Mouse (Mus musculus): ENCODE measurements around the gene Mettl22. TPM values are rescaled to one million over a fixed set of nuclear protein-coding genes. Genes with fewer than 3 reads are reported as not detected.

Mettl22 gene
- polyA plus RNA-seq, 1 experiment = 28.3 TPM

GRCm38 (mm10) chr16:8529389-8529788 is 58.8 kb downstream of the Mettl22 start:
- H3K36me3 ChIP-seq (ENCODE audit: control insufficient read depth, insufficient read depth, low read length) = no peaks in the 10 kb centered on the region
- H3K4me3 ChIP-seq (ENCODE audit: control insufficient read depth, insufficient read depth, low read length) = no peak overlapping the region
- no peak overlapping the region for H3K27ac ChIP-seq (ENCODE audit: control insufficient read depth, insufficient read depth, low read length)
- H3K4me1 ChIP-seq (replicated peaks; ENCODE audit: control insufficient read depth, insufficient read depth, low read length) = peaks cover 10% of the 10 kb centered on the region
- no peak for TF ChIP-seq POLR2A (IDR thresholded peaks at IDR 0.05; ENCODE audit: control insufficient read depth, extremely low read depth, insufficient read depth, low read length, poor library complexity)
- TF ChIP-seq CTCF (IDR thresholded peaks at IDR 0.05; ENCODE audit: borderline replicate concordance, control insufficient read depth, extremely low read depth, insufficient read depth, low read length, poor library complexity) = no peak
- H3K27me3 ChIP-seq (ENCODE audit: control insufficient read depth, insufficient read depth, low read length) = no peaks in the 10 kb centered on the region
- 90% methylated on average over 1 of the region's 1 CpGs for WGBS
- DNase-seq = no peak

- no peak overlapping the region for H3K4me3 ChIP-seq (ENCODE audit: control insufficient read depth, insufficient read depth, low read length)
- H3K27ac ChIP-seq (ENCODE audit: control insufficient read depth, insufficient read depth, low read length) = no peak overlapping the region
- peak; percentile 9 for DNase-seq
- no peaks in the 10 kb centered on the region for H3K36me3 ChIP-seq (ENCODE audit: control insufficient read depth, insufficient read depth, low read length)
- 64% methylated on average over 14 of the region's 14 CpGs for WGBS
- TF ChIP-seq CTCF (IDR thresholded peaks at IDR 0.05; ENCODE audit: borderline replicate concordance, control insufficient read depth, extremely low read depth, insufficient read depth, low read length, poor library complexity) = no peak
- no peak for TF ChIP-seq POLR2A (IDR thresholded peaks at IDR 0.05; ENCODE audit: control insufficient read depth, extremely low read depth, insufficient read depth, low read length, poor library complexity)
- H3K27me3 ChIP-seq (ENCODE audit: control insufficient read depth, insufficient read depth, low read length) = no peaks in the 10 kb centered on the region
- H3K4me1 ChIP-seq (replicated peaks; ENCODE audit: control insufficient read depth, insufficient read depth, low read length) = peaks cover 10% of the 10 kb centered on the region
Observed at GRCm38 (mm10) chr16:8530018-8530417, 59.4 kb downstream of the Mettl22 start.

GRCm38 (mm10) chr16:8532461-8532860 is 61.9 kb downstream of the Mettl22 start:
- Histone ChIP-seq H3K36me3 (ENCODE audit: control insufficient read depth, insufficient read depth, low read length) (no peaks in the 10 kb centered on the region), H3K4me1 (replicated peaks; ENCODE audit: control insufficient read depth, insufficient read depth, low read length) (peaks cover 10% of the 10 kb centered on the region), H3K4me3 (ENCODE audit: control insufficient read depth, insufficient read depth, low read length) (no peak overlapping the region), H3K27ac (ENCODE audit: control insufficient read depth, insufficient read depth, low read length) (no peak overlapping the region), H3K27me3 (ENCODE audit: control insufficient read depth, insufficient read depth, low read length) (no peaks in the 10 kb centered on the region)
- 88% methylated on average over 9 of the region's 9 CpGs for WGBS
- no peak for DNase-seq
- TF ChIP-seq CTCF (IDR thresholded peaks at IDR 0.05; ENCODE audit: borderline replicate concordance, control insufficient read depth, extremely low read depth, insufficient read depth, low read length, poor library complexity) (no peak), POLR2A (IDR thresholded peaks at IDR 0.05; ENCODE audit: control insufficient read depth, extremely low read depth, insufficient read depth, low read length, poor library complexity) (no peak)

GRCm38 (mm10) chr16:8532894-8533293 is 62.3 kb downstream of the Mettl22 start:
- Histone ChIP-seq H3K27ac (ENCODE audit: control insufficient read depth, insufficient read depth, low read length) (no peak overlapping the region), H3K4me3 (ENCODE audit: control insufficient read depth, insufficient read depth, low read length) (no peak overlapping the region), H3K4me1 (replicated peaks; ENCODE audit: control insufficient read depth, insufficient read depth, low read length) (peaks cover 10% of the 10 kb centered on the region), H3K36me3 (ENCODE audit: control insufficient read depth, insufficient read depth, low read length) (no peaks in the 10 kb centered on the region), H3K27me3 (ENCODE audit: control insufficient read depth, insufficient read depth, low read length) (no peaks in the 10 kb centered on the region)
- WGBS = 74% methylated on average over 7 of the region's 7 CpGs
- TF ChIP-seq POLR2A (IDR thresholded peaks at IDR 0.05; ENCODE audit: control insufficient read depth, extremely low read depth, insufficient read depth, low read length, poor library complexity) = no peak
- no peak for TF ChIP-seq CTCF (IDR thresholded peaks at IDR 0.05; ENCODE audit: borderline replicate concordance, control insufficient read depth, extremely low read depth, insufficient read depth, low read length, poor library complexity)
- DNase-seq = no peak

- no peak for TF ChIP-seq POLR2A (IDR thresholded peaks at IDR 0.05; ENCODE audit: control insufficient read depth, extremely low read depth, insufficient read depth, low read length, poor library complexity)
- no peak for TF ChIP-seq CTCF (IDR thresholded peaks at IDR 0.05; ENCODE audit: borderline replicate concordance, control insufficient read depth, extremely low read depth, insufficient read depth, low read length, poor library complexity)
- Histone ChIP-seq H3K4me1 (replicated peaks; ENCODE audit: control insufficient read depth, insufficient read depth, low read length) (peaks cover 10% of the 10 kb centered on the region), H3K36me3 (ENCODE audit: control insufficient read depth, insufficient read depth, low read length) (no peaks in the 10 kb centered on the region), H3K4me3 (ENCODE audit: control insufficient read depth, insufficient read depth, low read length) (no peak overlapping the region), H3K27ac (ENCODE audit: control insufficient read depth, insufficient read depth, low read length) (no peak overlapping the region), H3K27me3 (ENCODE audit: control insufficient read depth, insufficient read depth, low read length) (no peaks in the 10 kb centered on the region)
- DNase-seq = no peak
- 88% methylated on average over 6 of the region's 6 CpGs for WGBS
Observed at GRCm38 (mm10) chr16:8533477-8533876, 62.9 kb downstream of the Mettl22 start.

GRCm38 (mm10) chr16:8534466-8535200 is 64.0 kb downstream of the Mettl22 start:
- 93% methylated on average over 11 of the region's 11 CpGs for WGBS
- H3K36me3 ChIP-seq (ENCODE audit: control insufficient read depth, insufficient read depth, low read length) = no peaks in the 10 kb centered on the region
- TF ChIP-seq POLR2A (IDR thresholded peaks at IDR 0.05; ENCODE audit: control insufficient read depth, extremely low read depth, insufficient read depth, low read length, poor library complexity) (no peak), CTCF (IDR thresholded peaks at IDR 0.05; ENCODE audit: borderline replicate concordance, control insufficient read depth, extremely low read depth, insufficient read depth, low read length, poor library complexity) (no peak)
- H3K27me3 ChIP-seq (ENCODE audit: control insufficient read depth, insufficient read depth, low read length) = no peaks in the 10 kb centered on the region
- no peak overlapping the region for H3K4me3 ChIP-seq (ENCODE audit: control insufficient read depth, insufficient read depth, low read length)
- no peak overlapping the region for H3K27ac ChIP-seq (ENCODE audit: control insufficient read depth, insufficient read depth, low read length)
- no peak for DNase-seq
- H3K4me1 ChIP-seq (replicated peaks; ENCODE audit: control insufficient read depth, insufficient read depth, low read length) = peaks cover 10% of the 10 kb centered on the region
